Mouse (Mus musculus): ENCODE results near the gene Cbr4.

DNA sequence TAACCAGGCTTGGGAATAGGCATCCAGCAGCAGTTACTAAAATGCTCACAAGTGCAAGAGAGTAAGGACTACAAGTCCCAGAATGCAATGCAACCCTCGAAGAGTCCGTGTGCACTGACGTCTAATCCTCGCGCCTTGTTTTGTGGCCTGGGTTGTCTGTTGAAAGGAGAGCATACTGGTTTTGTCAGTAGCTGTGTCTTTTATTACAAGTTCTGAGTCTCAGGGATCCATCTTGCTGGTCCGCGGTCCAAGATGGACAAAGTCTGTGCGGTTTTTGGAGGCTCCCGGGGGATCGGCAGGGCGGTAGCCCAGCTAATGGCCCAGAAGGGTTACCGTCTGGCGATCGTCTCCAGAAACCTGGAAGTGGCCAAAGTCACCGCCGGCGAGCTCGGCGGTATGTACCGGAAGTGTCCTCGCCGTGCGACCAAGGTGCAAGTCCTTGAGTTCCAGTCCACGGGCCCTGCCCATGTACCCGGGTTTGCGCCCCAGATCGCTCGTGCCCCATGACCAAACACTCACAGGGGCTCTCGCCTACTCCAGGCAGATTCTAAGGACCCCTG lies at the start of gene Cbr4:
- TF ChIP-seq POLR2A (IDR thresholded peaks at IDR 0.05; ENCODE audit: insufficient read depth, low read length) = no peak
- no peak for TF ChIP-seq EP300 (IDR thresholded peaks at IDR 0.05; ENCODE audit: insufficient read depth, low read depth, low read length)
